Mouse (Mus musculus) olfactory bulb, adult 2 months (tissue): ENCODE data around the gene Defb30. TPM values are rescaled to one million over a fixed set of nuclear protein-coding genes. Genes with fewer than 3 reads are reported as not detected.

Experiments used
- H3K27ac ChIP-seq: fragments of 200-500 bp; 2 replicates; pipeline ENCODE4 v1.5.1; 2012; ENCODE audit warnings: low read depth, low read length; ENCODE audit not compliant: insufficient read depth
- H3K4me1 ChIP-seq: fragments of 200-500 bp; 2 replicates; pipeline ENCODE4 v1.6.1; 2012; ENCODE audit warnings: low read length; ENCODE audit not compliant: control insufficient read depth, insufficient read depth
- H3K4me3 ChIP-seq: fragments of 200-500 bp; 2 replicates; pipeline ENCODE4 v1.5.1; 2012; ENCODE audit warnings: mild to moderate bottlenecking, low read depth, low read length, moderate library complexity; ENCODE audit not compliant: insufficient read depth
- CTCF ChIP-seq: fragments of 200-500 bp; IDR thresholded peaks from 2 replicates; pipeline ENCODE4 v1.5.1; 2012; ENCODE audit warnings: low read depth, mild to moderate bottlenecking, low read length, moderate library complexity; ENCODE audit not compliant: insufficient read depth
- POLR2A ChIP-seq: fragments of 200-500 bp; IDR thresholded peaks from 2 replicates; pipeline ENCODE4 v1.6.1; 2012; ENCODE audit warnings: mild to moderate bottlenecking, low read depth, low read length, moderate library complexity; ENCODE audit not compliant: insufficient read depth
- WGBS: fragments of 180-500 bp; shearing (Covaris S2); methylation state at CpG from one replicate; pipeline ENCODE4 v1.1.7; 2018; 5-methylcytosine and 5-hydroxymethylcytosine counted together
- polyA plus RNA-seq: library from polyadenylated mRNA; stranded (reverse); fragments of >200 nt; gene quantifications from 2 replicates; pipeline ENCODE4 v1.2.4, GENCODE M21; 2012; ENCODE audit warnings: low replicate concordance; ENCODE audit not compliant: missing spikeins, insufficient read depth, insufficient read length

Defb30 gene
- polyA plus RNA-seq, 1 experiment: not detected

- no peak for TF ChIP-seq CTCF
- TF ChIP-seq POLR2A: no peak
- no peak within 1 kb of the TSS for H3K27ac ChIP-seq
- WGBS: 93% methylated on average over 1 of the region's 1 CpGs
- H3K4me1 ChIP-seq: no peaks in the 10 kb centered on the region
- H3K4me3 ChIP-seq: no peak within 1 kb of the TSS
Observed at GRCm38 (mm10) chr14:62984410-62984809, 65.3 kb downstream of the Defb30 start, which contains the start of gene Defb48. TSS of gene Defb48 (minus strand) at chr14:62984510.

Other genes starting within 250 kb of the Defb30 start
- gene Wdfy2, start 212.3 kb downstream of the Defb30 start, polyA plus RNA-seq: not detected in 2 replicates
- gene Defb48, start 65.5 kb downstream of the Defb30 start, polyA plus RNA-seq: not detected in 2 replicates
- gene Defb47, start 51.9 kb downstream of the Defb30 start, polyA plus RNA-seq: not detected in 2 replicates
- not detected in 2 replicates for gene Defb43, start 38.2 kb downstream of the Defb30 start, polyA plus RNA-seq
- not detected in 2 replicates for gene Defb42, start 3.0 kb downstream of the Defb30 start, polyA plus RNA-seq